ENCODE assay signal across 17 mouse cellular contexts in the genomic region with DNA sequence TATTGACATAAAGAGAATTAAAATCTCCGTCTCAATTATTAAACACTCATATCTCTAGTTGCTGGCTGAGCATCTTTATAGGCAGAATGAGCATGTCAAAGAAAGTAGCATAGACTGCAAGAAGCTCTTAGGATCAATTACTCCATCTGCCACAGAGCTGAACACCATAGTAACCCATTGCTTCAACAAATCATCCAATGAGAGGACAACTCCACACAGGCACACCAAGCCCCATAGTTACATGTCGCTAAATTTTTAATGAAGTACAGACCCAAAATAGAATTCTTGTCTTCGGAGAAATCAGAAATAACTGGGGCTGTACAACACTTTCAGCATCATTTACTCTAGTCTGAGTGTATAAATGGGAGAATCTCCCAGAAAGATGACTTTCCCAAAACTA.
"Had no signal": no experiment of that assay in that cellular context is flagged by ENCODE, and none has a peak within 500 bp of the region (broad histone marks: within the 10 kb centered on the region; RNA-seq: fewer than 3 reads in every experiment).

No protein-coding gene starts in this region.

- H3K27ac ChIP-seq: liver, embryonic 14.5 days; midbrain, embryonic 10.5 days; midbrain, embryonic 12.5 days; neural tube, embryonic 12.5 days; stomach, embryonic 15.5 days; stomach, postnatal 0 days had no signal

- H3K4me2 ChIP-seq: lung, embryonic 14.5 days; midbrain, embryonic 12.5 days; neural tube, embryonic 12.5 days; stomach, embryonic 15.5 days had no signal

- H3K9me3 ChIP-seq: stomach, embryonic 15.5 days had no signal

- H3K36me3 ChIP-seq: stomach, embryonic 15.5 days had no signal

- H3K9ac ChIP-seq: liver, embryonic 14.5 days; lung, embryonic 14.5 days; midbrain, embryonic 12.5 days; neural tube, embryonic 12.5 days; stomach, embryonic 15.5 days had no signal

- H3K27me3 ChIP-seq: midbrain, embryonic 12.5 days; neural tube, embryonic 12.5 days; stomach, embryonic 15.5 days had no signal

- DNase-seq: lung, adult 18-20 months; lung, embryonic 14.5 days; lung, postnatal 10 days; lung, postnatal 4 days; retina, postnatal 1 day; right cerebral cortex, adult 18-20 months; right cerebral cortex, postnatal 25 days; thymus, adult 2 months; thymus, postnatal 25 days; thymus, postnatal 4 days had no signal

- H3K4me3 ChIP-seq: midbrain, embryonic 10.5 days; midbrain, embryonic 12.5 days; myocyte; neural tube, embryonic 12.5 days; stomach, embryonic 15.5 days had no signal

- H3K4me1 ChIP-seq: midbrain, embryonic 10.5 days; midbrain, embryonic 12.5 days; neural tube, embryonic 12.5 days; stomach, embryonic 15.5 days had no signal
